Mouse (Mus musculus) stomach, embryonic 15.5 days (tissue): ENCODE results near the gene Fut11. TPM values are rescaled to one million over a fixed set of nuclear protein-coding genes. Genes with fewer than 3 reads are reported as not detected.

Source experiments
- ATAC-seq: fragments of 200-750 bp; cut with Nextera tagmentation; 2 replicates; pipeline ENCODE4 v1.8.0; 2017; ENCODE audit warnings: low read depth, moderate number of reproducible peaks, moderate TSS enrichment; ENCODE audit not compliant: insufficient read depth, low FRiP score
- H3K27ac ChIP-seq: fragments of 300-500 bp; sonication (generic); 2 replicates; pipeline ENCODE4 v1.5.1; 2015; ENCODE audit warnings: mild to moderate bottlenecking, inconsistent platforms
- H3K27me3 ChIP-seq: fragments of 300-500 bp; sonication (generic); replicated peaks from 2 replicates; pipeline ENCODE4 v1.6.1; 2015; ENCODE audit warnings: inconsistent platforms
- H3K36me3 ChIP-seq: fragments of 300-500 bp; sonication (generic); 2 replicates; pipeline ENCODE4 v1.6.1; 2015; ENCODE audit warnings: inconsistent platforms
- H3K4me1 ChIP-seq: fragments of 300-500 bp; sonication (generic); 2 replicates; pipeline ENCODE4 v1.6.1; 2015; ENCODE audit warnings: inconsistent platforms
- H3K4me2 ChIP-seq: fragments of 300-500 bp; sonication (generic); 2 replicates; pipeline ENCODE4 v1.6.1; 2015; ENCODE audit warnings: mild to moderate bottlenecking, inconsistent platforms
- H3K4me3 ChIP-seq: fragments of 300-500 bp; sonication (generic); replicated peaks from 2 replicates; pipeline ENCODE4 v1.5.1; 2015; ENCODE audit warnings: inconsistent platforms
- H3K9ac ChIP-seq: fragments of 300-500 bp; sonication (generic); 2 replicates; pipeline ENCODE4 v1.6.1; 2015; ENCODE audit warnings: inconsistent platforms
- H3K9me3 ChIP-seq: fragments of 300-500 bp; sonication (generic); 2 replicates; pipeline ENCODE4 v1.6.1; 2016; ENCODE audit warnings: inconsistent platforms
- WGBS: fragments of 180-500 bp; shearing (Covaris S2); methylation state at CpG from one replicate; pipeline ENCODE4 v1.1.7; 2015; 5-methylcytosine and 5-hydroxymethylcytosine counted together
- polyA plus RNA-seq: library from polyadenylated mRNA; unstranded; fragments of >200 nt; fragmentation: Nextera tagmentation; extraction: Ambion mirVana; gene quantifications from 2 replicates; pipeline ENCODE4 v1.2.1, GENCODE M21; 2015

The Fut11 gene
- 27.1 and 28.5 TPM in 2 replicates for polyA plus RNA-seq

- WGBS: under 1% methylated on average over 107 of the region's 111 CpGs
- peak within 1 kb of the TSS; percentile 76 for H3K4me3 ChIP-seq
- H3K4me2 ChIP-seq: peak within 1 kb of the TSS; percentile 72
- peak within 1 kb of the TSS; percentile 75 for H3K9ac ChIP-seq
- H3K27me3 ChIP-seq: no peaks in the 10 kb centered on the region
- peaks cover 21% of the 10 kb centered on the region for H3K4me1 ChIP-seq
- H3K27ac ChIP-seq: peak within 1 kb of the TSS; percentile 97
- peaks cover 32% of the 10 kb centered on the region for H3K36me3 ChIP-seq
- no peaks in the 10 kb centered on the region for H3K9me3 ChIP-seq
- ATAC-seq: peak; percentile 92
These were observed at the start of gene Fut11 for GRCm38 (mm10) chr14:20694884-20695760. Fut11 (plus strand) TSS chr14:20694968.

DNA sequence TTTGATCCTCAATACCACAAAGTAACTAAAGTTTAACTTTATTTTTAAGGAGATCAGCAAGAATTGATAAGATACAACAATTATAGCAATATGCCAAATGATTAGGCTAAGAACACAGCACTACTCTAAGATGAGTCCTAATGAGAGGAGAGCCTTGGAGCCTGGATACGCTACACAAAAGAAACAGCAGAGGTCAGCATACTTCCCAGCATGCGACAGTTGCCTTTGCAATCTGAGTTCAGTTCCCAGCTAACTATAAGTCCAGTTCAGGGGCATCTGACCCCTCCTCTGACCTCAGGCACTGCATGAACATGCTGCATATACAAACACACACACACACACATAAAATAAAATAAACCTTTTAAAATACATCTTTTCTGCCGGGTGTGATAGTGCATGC, 49.2 kb upstream of the Fut11 start:
- no peak overlapping the region for H3K4me3 ChIP-seq
- H3K36me3 ChIP-seq: no peaks in the 10 kb centered on the region
- no peaks in the 10 kb centered on the region for H3K4me1 ChIP-seq
- H3K27ac ChIP-seq: no peak overlapping the region
- H3K9me3 ChIP-seq: no peaks in the 10 kb centered on the region
- no peak overlapping the region for H3K9ac ChIP-seq
- no peak overlapping the region for H3K4me2 ChIP-seq
- 40% methylated on average over 3 of the region's 3 CpGs for WGBS
- H3K27me3 ChIP-seq: no peaks in the 10 kb centered on the region
- ATAC-seq: no peak

GRCm38 (mm10) chr14:20646381-20646780, 48.4 kb upstream of the Fut11 start:
- H3K9ac ChIP-seq: no peak overlapping the region
- no peaks in the 10 kb centered on the region for H3K36me3 ChIP-seq
- no peak overlapping the region for H3K4me2 ChIP-seq
- no peak overlapping the region for H3K4me3 ChIP-seq
- H3K27me3 ChIP-seq: no peaks in the 10 kb centered on the region
- ATAC-seq: no peak
- no peak overlapping the region for H3K27ac ChIP-seq
- no peaks in the 10 kb centered on the region for H3K4me1 ChIP-seq
- H3K9me3 ChIP-seq: no peaks in the 10 kb centered on the region

- H3K9me3 ChIP-seq: no peaks in the 10 kb centered on the region
- no peak overlapping the region for H3K9ac ChIP-seq
- H3K27ac ChIP-seq: no peak overlapping the region
- WGBS: 75% methylated on average over 2 of the region's 2 CpGs
- H3K36me3 ChIP-seq: no peaks in the 10 kb centered on the region
- H3K4me1 ChIP-seq: no peaks in the 10 kb centered on the region
- no peak for ATAC-seq
- H3K4me3 ChIP-seq: no peak overlapping the region
- no peaks in the 10 kb centered on the region for H3K27me3 ChIP-seq
- no peak overlapping the region for H3K4me2 ChIP-seq
These were observed 43.8 kb upstream of the Fut11 start for GRCm38 (mm10) chr14:20651000-20651399.

- Histone ChIP-seq H3K4me2 (no peak overlapping the region), H3K9ac (no peak overlapping the region), H3K27ac (no peak overlapping the region), H3K27me3 (no peaks in the 10 kb centered on the region), H3K9me3 (no peaks in the 10 kb centered on the region), H3K4me3 (no peak overlapping the region), H3K36me3 (no peaks in the 10 kb centered on the region), H3K4me1 (no peaks in the 10 kb centered on the region)
- ATAC-seq: no peak
- 62% methylated on average over 4 of the region's 4 CpGs for WGBS
These were observed 43.0 kb upstream of the Fut11 start for GRCm38 (mm10) chr14:20651722-20652256.

GRCm38 (mm10) chr14:20654690-20655421, 39.9 kb upstream of the Fut11 start:
- no peaks in the 10 kb centered on the region for H3K4me1 ChIP-seq
- H3K9ac ChIP-seq: no peak overlapping the region
- no peaks in the 10 kb centered on the region for H3K27me3 ChIP-seq
- no peaks in the 10 kb centered on the region for H3K36me3 ChIP-seq
- no peak for ATAC-seq
- no peak overlapping the region for H3K4me3 ChIP-seq
- no peak overlapping the region for H3K4me2 ChIP-seq
- WGBS: 69% methylated on average over 9 of the region's 9 CpGs
- no peaks in the 10 kb centered on the region for H3K9me3 ChIP-seq
- no peak overlapping the region for H3K27ac ChIP-seq

- no peak overlapping the region for H3K27ac ChIP-seq
- H3K36me3 ChIP-seq: no peaks in the 10 kb centered on the region
- H3K4me1 ChIP-seq: peaks cover 3% of the 10 kb centered on the region; the same call in 1 of the 2 replicates
- H3K27me3 ChIP-seq: no peaks in the 10 kb centered on the region
- H3K4me3 ChIP-seq: no peak overlapping the region
- H3K9me3 ChIP-seq: no peaks in the 10 kb centered on the region
- no peak for ATAC-seq
- H3K9ac ChIP-seq: no peak overlapping the region
- WGBS: 70% methylated on average over 9 of the region's 9 CpGs
- H3K4me2 ChIP-seq: no peak overlapping the region
These were observed 39.0 kb upstream of the Fut11 start for GRCm38 (mm10) chr14:20655731-20656130.

DNA sequence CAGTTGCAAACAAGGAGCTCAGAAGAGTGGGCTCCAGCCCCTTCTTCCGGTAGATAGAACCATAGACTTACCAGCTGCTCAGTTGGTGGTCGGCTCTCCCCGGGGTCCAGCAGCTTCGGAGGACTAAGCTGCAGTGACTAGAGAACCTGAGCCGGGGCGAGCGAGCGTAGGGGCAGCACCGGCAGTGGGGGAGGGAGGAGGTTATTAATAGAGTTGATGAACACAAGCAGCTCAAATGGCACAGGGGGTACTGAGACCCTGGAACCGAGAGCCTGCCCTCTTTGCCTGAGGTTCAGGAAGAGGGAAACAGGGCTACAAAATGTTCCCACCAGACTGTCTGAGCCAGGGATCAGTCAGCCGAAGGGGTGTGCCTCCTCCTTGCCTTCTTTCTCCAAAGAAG, 38.4 kb upstream of the Fut11 start, which contains the start of gene Myoz1:
Gene Myoz1, minus strand, starts transcription at position 180 of the 400 bp plus-strand sequence.
- no peak within 1 kb of the TSS for H3K4me2 ChIP-seq

DNA sequence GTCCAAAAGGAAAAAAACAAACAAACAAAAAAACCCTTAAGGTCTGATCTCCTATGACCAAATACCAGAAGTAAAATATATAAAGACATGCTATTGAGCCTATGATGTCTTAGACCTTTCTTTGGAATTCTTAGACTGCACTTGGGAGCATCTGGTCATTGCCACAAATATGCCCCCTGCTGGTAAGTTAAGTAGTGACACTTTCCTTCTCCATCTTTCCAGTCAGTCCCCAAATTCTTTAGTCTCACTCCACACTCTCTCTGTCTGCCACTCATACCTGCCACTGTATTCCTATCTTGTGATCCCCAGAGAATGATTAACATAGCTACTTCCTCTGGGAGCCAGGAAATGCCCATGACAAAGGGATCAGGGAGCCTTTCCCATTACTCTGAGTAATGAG, 36.4 kb upstream of the Fut11 start:
- Histone ChIP-seq H3K4me2 (no peak overlapping the region), H3K9ac (no peak overlapping the region), H3K27ac (no peak overlapping the region), H3K4me1 (peaks cover 14% of the 10 kb centered on the region), H3K4me3 (no peak overlapping the region), H3K9me3 (no peaks in the 10 kb centered on the region), H3K27me3 (no peaks in the 10 kb centered on the region), H3K36me3 (no peaks in the 10 kb centered on the region)
- ATAC-seq: no peak

More for the DNA sequence above, 38.4 kb upstream of the Fut11 start, which contains the start of gene Myoz1:
- no peak within 1 kb of the TSS for H3K9ac ChIP-seq
- 50% methylated on average over 11 of the region's 11 CpGs for WGBS
- no peak for ATAC-seq
- H3K4me3 ChIP-seq: no peak within 1 kb of the TSS
- H3K4me1 ChIP-seq: peaks cover 4% of the 10 kb centered on the region; the same call in 1 of the 2 replicates
- H3K27me3 ChIP-seq: no peaks in the 10 kb centered on the region
- H3K36me3 ChIP-seq: no peaks in the 10 kb centered on the region
- no peaks in the 10 kb centered on the region for H3K9me3 ChIP-seq
- H3K27ac ChIP-seq: no peak within 1 kb of the TSS

GRCm38 (mm10) chr14:20658902-20659301, 35.9 kb upstream of the Fut11 start:
- Histone ChIP-seq H3K9me3 (no peaks in the 10 kb centered on the region), H3K27ac (no peak overlapping the region), H3K4me2 (no peak overlapping the region), H3K4me1 (peaks cover 14% of the 10 kb centered on the region), H3K9ac (no peak overlapping the region), H3K4me3 (no peak overlapping the region), H3K27me3 (no peaks in the 10 kb centered on the region), H3K36me3 (no peaks in the 10 kb centered on the region)
- no peak for ATAC-seq
- WGBS: 78% methylated on average over 6 of the region's 6 CpGs

DNA sequence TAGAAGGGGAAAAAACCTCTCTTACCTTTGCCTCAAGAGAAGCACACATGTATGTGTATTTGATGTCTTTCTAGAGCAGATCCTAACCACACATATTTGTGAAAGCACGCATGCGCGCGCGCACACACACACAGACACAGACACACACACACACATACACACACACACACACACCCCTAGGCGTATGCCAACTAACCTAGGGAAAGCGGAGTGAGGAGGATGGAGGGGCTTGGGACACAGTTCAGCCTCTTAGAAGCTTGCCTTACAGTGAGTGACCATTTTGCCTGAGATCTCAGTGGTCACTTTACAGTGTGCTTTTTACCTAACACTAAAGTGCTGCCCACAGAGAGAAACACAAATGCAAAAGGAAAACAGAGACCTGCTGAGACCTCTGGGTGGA, 35.1 kb upstream of the Fut11 start:
- ATAC-seq: no peak
- no peak overlapping the region for H3K4me3 ChIP-seq
- H3K36me3 ChIP-seq: no peaks in the 10 kb centered on the region
- H3K9me3 ChIP-seq: no peaks in the 10 kb centered on the region
- no peak overlapping the region for H3K4me2 ChIP-seq
- peaks cover 14% of the 10 kb centered on the region for H3K4me1 ChIP-seq
- H3K27ac ChIP-seq: no peak overlapping the region
- H3K27me3 ChIP-seq: no peaks in the 10 kb centered on the region
- H3K9ac ChIP-seq: no peak overlapping the region
- 96% methylated on average over 7 of the region's 7 CpGs for WGBS
